Mouse (Mus musculus): ENCODE results near the gene Gzmf.
"Not testable (repeated sequence)": the region's sequence is repeated elsewhere in the genome, so short reads cannot be mapped to it uniquely, and the experiment has no call there.

Gene Gzmf

GRCm38 (mm10) chr14:56211317-56211716 lies at the start of gene Gzmf:
Gzmf (minus strand) TSS chr14:56211417.
- no peak for DNase-seq

GRCm38 (mm10) chr14:56240409-56240808 lies 29.2 kb upstream of the Gzmf start:
- DNase-seq = no peak

- DNase-seq = no peak
These were observed 23.3 kb upstream of the Gzmf start, which contains the start of gene Gzmc for GRCm38 (mm10) chr14:56234556-56234955. Gzmc (minus strand) TSS chr14:56234656.

GRCm38 (mm10) chr14:56205613-56206012 lies 5.6 kb downstream of the Gzmf start:
- no peak for DNase-seq

GRCm38 (mm10) chr14:56205021-56205420 lies 6.2 kb downstream of the Gzmf start:
- DNase-seq = peak; percentile 31 to 49

- DNase-seq = peak; percentile 34 to 63
These were observed 7.2 kb downstream of the Gzmf start for GRCm38 (mm10) chr14:56203975-56204374.

DNA sequence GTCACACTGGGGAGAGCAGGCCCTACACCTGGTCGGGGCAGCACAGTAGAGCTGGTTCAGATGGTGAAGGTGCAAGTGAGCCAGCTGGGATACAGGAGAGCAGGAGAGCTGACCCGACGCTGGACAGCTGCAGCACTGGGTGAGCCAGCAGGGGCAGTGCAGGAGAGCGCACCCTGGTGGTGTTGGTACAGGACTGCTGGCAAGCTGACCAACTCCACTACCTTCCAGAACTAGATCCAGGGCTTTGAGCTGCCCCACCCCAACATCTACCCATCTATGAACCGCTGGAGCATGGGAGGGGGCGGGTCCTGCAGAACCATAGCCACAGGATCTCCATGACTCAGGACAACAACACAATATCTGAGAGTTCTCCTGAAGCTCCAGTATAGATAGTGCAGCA lies 24.3 kb downstream of the Gzmf start:
- peak in 1 of 2 experiments; percentile 4 for DNase-seq

GRCm38 (mm10) chr14:56186521-56186920 lies 24.7 kb downstream of the Gzmf start:
- no peak for DNase-seq

GRCm38 (mm10) chr14:56177651-56178050 lies 33.6 kb downstream of the Gzmf start:
- peak; percentile 26 to 44 for DNase-seq

DNA sequence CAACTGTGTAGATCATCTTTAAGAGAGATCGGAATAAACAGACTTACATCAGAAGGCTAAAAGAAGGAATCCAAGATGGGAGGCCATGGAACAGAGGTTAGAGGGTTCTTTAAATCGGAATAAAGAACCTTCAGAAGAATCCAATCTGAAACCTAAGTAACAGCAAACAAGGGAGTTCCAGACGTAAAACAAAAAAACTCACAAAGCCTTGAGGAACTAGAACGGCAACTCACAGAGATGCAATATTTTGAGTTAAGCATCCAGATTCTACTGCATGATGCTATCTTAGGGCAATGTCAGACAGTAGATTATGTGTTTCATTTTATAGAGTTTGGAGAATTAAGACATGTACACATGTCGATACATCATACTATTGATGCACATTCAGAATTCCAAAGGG lies 36.7 kb downstream of the Gzmf start, which contains the start of gene Gzmn:
TSS of gene Gzmn (minus strand) at position 101 of the 400 bp plus-strand sequence.
- no peak for DNase-seq

- DNase-seq = no peak
These were observed 37.8 kb downstream of the Gzmf start for GRCm38 (mm10) chr14:56173396-56173795.

DNA sequence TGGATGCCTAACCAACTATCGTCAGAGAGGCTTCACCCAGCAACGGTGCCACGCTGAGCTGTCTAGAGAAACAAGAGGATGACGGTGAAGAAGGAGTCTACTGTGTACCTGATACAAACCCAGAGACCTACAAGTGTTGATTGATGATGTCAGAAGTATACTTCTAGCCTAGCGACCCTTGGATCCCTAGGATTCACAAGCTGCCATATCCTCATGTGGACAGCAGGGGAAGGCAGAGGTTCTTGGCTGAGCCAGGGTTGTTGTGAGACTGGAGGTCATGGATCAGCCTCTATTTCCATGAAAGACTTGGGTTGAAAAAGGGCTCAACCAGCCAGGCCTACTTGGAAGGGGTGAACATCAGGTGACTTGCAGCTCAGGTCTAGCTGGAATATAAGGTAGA lies 38.5 kb downstream of the Gzmf start:
- no peak for DNase-seq

GRCm38 (mm10) chr14:56168009-56168408 lies 43.2 kb downstream of the Gzmf start:
- DNase-seq = no peak

DNA sequence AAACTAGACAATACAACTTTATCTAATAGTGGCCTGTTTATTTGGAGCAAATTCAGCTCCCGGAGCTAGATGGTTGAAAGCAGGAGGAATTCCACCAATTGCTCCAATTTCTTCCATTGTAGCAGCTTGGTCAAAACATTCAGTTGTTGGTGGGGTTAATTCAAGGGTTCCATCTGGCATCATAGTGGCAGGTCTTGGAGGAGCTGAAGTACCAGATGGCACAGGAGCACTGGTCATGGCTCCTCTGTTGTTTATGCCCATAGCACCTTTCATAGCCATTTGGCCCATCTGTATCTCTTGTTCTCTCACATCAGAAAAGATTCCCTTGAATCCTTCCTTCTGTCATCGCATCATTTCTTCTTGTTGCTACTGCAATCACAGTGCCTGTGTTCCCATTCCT lies 49.1 kb downstream of the Gzmf start:
- peak in 1 of 2 experiments; percentile 0 for DNase-seq

DNA sequence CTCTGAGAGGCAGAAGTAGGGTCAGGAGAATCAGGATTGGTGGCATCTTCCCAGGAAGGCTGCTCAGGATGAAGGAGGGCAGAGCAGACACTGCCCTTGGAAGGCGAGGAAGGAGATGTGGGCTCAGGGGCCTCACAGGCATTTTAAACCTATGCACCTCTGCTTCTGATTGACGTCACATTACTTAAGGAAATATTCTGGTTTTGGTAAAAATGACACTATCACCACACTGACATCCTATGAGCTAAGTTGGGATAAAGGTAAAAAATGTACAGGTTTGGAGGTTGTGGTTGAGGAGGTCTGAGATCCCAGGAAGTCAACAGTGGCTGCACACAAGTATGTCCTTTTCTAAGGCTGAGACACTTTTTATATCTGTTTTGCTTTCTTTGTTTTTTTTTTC lies 51.7 kb downstream of the Gzmf start, which contains the start of gene Gzmg:
TSS of gene Gzmg (minus strand) at position 101 of the 400 bp plus-strand sequence.
- not testable (repeated sequence) for DNase-seq

DNA sequence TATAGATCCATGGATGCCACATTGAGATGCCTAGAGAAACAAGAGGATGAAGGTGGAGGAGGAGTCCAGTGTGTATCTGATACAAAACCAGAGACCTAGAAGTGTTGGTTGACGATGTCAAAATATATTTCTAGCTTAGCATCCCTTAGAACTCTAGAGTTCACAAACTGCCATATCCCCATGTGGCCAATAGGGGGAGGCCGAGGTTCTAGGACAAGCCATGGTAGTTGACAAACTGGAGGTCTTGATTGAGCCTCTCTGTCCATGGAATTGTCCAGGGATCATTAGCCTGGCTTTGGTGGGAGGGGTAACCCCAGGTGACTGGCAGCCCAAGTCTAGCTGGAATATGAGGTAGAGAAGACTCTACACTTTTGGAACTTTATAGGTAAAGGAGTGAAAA lies 55.9 kb downstream of the Gzmf start:
- peak in 1 of 2 experiments; percentile 2 for DNase-seq
